Mouse (Mus musculus) testis, postnatal 14 days (tissue): ENCODE results near the gene Tmem266.

ENCODE experiments used
- DNase-seq: peaks from one replicate; pipeline ENCODE4 v3.0.0; 2021; ENCODE audit warnings: low spot score

Tmem266 gene

DNA sequence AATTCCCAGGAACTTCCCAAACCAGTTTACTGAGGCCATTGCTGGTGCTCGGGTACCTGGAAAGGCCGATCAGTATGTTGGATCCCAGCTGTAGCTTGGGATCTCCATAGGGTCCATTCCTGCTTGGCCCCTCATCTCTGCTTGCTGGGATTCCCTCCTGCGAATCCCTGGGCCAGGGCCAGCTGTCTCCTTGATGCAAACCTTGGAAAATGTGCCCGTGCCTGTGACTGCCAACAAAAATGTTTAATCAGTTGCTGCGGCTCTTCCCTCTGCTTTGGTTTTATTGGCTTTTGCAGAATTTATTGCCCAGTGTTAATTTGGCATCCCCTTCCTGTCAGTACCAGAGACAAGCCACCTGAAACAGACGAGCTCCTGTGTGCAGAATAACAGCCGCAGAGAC is 75.6 kb downstream of the Tmem266 start:
- DNase-seq: no peak

DNA sequence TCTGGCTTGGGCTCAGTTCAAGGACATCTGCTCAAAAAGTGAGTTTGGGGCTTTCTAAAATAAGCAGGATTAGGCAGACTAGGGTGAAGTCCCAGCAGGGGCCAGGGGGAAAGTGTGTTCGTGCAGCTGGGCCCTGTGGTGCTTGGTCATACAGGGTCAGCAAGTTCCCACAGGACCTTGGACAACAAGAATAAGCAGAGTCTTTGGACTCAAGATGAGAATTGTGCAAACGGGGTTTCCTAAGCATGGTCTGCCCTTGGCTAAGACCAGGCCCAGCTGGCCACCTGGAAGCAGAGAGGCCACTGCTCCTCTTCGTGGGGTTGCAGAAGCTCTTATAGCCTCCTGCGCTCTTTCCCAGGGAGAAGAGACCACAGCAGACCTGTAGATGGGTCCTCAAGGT is 77.5 kb downstream of the Tmem266 start:
- no peak for DNase-seq

DNA sequence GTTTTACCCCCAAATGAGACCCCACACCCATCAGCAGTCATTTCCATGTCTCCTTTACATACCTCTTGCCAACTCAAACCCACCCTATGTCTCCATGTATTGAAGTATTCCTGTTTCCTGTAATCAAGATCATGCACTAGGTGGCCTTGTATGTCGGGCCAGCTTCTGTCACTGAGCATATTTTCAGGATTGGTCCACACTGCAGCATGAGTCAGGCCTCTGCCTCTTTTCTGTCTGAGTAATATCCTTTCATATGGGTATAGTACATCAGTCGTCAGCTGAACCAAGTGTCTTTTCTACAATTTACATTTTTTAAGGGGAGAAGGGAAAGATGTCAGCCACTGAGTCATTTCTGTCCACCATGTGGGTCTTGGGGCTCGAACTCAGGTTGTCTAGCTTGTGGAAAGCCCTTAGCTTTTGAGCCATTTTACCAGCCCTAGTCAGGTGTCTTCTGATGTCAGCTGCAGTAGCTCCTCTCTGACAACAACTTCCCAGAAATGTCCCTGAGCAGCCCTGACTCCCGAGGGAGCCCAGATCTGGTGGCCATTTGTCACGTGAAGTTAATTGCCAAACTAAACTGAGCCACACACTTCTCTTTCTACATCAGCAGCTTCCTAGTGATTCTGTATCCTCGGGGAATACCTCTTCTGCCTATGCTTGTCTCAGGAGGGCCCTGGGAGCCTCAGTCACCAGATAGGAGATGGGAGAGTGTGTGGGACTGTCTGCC is 78.4 kb downstream of the Tmem266 start:
- DNase-seq: no peak

DNA sequence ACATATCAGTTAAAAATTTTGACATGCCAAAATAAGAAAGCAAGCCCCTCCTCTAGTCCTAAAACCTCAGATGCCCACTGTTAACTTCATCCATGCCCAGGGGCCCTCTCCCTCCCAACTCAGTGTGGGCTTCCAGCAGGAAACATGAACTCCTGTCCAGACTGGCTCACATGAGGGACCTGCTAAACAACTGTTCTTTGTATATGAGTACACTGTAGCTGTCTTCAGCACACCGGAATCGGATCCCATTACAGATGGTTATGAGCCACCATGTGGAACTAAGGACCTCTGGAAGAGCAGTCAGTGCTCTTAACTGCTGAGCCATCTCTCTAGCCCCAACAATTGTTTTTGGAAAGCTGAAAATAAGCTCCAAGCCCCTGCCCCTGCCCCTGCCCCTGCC is 80.1 kb downstream of the Tmem266 start:
- DNase-seq: no peak

GRCm38 (mm10) chr9:55408851-55409250 is 82.1 kb downstream of the Tmem266 start:
- DNase-seq: no peak

DNA sequence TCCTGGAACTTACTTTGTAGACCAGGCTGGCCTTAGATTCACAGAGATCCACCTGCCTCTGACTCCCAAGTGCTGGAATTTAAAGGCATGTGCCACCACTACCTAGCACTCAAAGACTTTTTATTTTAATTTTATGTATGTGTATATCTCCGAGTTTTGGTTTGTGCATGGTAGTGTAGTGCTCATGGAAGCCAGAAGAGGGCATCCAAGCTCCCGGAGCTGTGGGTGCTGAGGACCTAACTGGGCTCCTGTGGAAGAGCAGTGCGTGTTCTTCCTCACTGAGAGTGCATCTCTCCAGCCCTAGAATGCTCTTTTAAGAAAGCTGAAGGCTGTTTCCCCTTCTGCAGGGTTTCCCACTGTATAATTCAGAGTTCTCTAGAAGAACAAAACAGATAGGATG is 83.1 kb downstream of the Tmem266 start:
- no peak for DNase-seq

DNA sequence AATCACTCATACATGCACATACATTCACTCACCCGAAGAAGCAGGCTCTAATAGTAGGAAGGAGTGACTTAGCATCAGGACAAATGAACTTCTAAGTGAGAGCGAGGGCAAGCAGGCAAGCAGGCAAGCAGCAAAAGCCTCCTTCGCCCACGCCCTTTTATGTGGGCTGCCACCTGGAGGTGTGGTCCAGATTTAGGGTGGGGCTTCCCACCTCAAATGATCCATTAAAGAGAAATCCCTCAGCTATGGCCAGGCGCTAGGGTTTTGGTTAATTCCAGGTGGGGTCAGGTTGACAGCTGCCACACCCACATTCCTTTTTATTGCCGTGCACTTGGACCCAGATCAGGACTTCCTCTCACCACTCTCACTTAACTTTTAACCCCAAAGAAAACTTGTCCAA is 83.7 kb downstream of the Tmem266 start:
- no peak for DNase-seq

GRCm38 (mm10) chr9:55411154-55411553 is 84.4 kb downstream of the Tmem266 start:
- no peak for DNase-seq

GRCm38 (mm10) chr9:55421786-55422185 is 95.1 kb downstream of the Tmem266 start:
- DNase-seq: no peak

DNA sequence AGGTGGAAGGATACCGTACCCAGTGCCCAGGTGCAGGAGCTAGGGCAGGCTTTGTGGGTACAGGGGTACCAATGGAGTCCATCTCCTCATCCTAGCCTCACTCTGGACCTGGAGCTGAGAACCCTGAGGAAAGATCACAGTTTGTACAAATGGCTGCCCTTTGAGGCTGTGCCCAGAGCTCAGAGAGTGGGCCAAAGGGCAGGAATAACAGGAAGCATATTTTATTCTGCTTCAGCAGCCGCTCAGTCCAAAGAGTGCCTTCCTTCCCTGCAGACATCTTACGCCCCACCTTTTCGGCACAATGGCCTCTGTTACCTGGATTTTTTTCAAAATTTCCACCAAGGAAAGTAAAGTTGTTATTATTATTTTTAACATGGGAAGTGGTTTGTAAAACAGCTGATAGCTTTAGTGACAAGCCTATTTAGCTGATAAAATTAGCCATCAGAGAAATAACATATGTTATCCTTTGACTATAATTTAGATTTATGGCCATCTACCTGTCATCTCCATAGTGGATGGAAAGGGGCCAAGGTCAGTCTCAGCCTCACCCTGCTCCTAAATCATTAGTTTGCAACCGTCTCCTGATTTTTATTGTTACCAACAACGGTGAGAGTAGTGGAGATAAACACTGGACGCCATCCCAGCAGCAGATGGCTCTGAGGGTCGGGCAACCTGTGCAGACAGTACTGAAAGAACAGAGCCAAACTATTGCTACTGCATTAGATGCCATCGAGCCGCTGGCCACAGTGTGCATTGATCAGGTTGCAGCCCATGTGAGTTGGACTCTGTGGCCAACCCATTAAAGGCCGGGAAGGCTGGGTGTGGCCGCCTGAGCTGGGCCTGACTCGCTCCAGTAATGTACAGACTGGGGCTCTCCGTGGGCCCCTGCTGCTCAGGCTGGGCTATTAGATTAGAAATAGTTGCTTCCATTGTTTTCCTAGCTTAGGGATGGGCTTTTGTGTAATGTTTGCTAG is 97.0 kb downstream of the Tmem266 start:
- DNase-seq: no peak

DNA sequence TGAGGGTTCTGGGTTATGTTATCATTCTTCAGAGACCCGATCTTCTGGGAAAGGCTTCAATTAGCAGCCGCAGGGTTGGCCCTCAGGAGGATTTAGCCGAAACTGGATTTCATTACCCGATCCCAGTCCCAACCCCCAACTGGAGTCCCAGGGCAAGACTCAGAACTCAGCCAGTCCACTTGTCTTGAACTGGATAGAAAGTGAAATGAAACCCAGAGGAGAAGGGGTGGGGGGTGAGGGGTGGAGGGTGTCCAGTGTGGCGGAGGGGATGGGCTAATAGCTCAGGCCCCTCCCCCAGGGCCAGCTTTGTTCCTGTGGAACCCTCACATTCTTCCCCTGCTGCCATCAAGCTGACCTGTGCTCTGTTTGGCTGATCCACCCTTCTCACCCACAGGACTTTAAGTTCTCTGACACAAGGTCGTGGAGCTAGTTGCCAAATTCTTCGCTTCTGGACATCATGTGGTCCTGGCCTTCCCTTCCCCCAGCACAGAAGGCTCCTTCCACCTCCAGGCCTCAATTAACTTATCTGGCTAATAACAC is 98.6 kb downstream of the Tmem266 start:
- peak; percentile 16 for DNase-seq

- DNase-seq: peak; percentile 65
These were observed 102.7 kb downstream of the Tmem266 start for GRCm38 (mm10) chr9:55429242-55429975.

DNA sequence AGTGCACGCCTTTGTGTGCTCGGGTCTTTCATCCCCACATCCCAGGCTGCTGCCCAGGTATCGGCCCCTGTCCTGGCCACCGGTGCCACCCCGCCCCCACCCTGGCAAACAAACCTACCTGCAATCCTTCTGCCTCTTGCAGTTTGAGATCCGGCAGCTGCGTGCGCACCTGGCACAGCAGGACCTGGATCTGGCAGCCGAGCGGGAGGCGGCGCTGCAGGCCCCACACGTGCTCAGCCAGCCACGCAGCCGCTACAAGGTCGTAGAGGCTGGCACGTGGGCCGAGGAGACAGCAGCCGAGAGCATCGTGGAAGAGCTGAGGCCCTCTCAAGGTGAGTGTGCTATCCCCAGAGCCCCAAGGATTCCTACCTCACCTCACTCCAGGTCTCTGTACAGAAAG is 103.4 kb downstream of the Tmem266 start:
- peak; percentile 46 for DNase-seq

DNA sequence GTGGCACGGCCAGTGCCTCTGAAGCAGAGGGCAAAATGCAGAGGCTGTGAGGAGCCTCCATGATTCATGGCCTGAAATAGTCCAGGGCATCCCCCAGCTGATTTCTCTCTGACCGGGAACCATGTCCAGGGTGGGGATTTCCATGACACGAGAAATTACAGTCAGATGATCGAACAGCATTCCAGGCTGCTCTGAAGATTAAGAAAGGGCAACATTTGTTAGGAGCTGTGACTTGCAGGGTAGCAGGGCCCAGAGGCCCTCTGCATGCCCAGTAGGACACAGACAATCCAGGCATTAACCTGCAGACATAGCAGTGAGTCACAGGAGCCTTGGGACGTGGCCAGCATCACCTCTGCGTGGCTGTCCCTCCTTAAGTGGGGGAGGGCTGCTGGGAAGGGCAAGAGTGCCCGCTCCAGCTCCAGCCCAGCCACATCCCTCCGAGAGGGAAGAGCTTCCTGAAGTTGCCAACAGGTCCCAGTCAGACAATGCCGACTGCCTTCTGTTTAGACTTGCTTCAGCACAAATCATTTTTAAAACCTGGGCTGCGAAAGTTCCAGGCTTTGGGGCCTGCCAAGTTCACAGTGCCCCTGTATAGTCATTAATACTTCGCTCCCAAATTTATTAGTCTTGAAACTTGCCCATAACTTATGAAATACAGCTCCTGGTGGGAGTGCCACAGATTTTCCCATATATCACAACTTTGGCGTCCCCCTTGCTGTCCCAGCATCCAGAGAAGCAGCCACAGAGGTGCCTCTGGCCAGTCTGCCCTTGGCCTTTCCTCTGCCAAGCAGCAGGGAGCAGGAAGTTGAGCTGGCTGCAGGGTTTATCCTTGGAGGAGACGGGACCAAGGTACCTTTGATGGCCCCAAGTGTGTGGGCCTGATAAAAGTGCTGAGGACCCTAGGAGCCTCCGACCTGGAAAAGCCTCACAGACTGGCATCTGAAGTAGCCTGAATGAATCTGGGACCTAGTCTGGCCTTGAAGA is 105.9 kb downstream of the Tmem266 start:
- DNase-seq: no peak

GRCm38 (mm10) chr9:55433875-55434274 is 107.2 kb downstream of the Tmem266 start:
- no peak for DNase-seq

DNA sequence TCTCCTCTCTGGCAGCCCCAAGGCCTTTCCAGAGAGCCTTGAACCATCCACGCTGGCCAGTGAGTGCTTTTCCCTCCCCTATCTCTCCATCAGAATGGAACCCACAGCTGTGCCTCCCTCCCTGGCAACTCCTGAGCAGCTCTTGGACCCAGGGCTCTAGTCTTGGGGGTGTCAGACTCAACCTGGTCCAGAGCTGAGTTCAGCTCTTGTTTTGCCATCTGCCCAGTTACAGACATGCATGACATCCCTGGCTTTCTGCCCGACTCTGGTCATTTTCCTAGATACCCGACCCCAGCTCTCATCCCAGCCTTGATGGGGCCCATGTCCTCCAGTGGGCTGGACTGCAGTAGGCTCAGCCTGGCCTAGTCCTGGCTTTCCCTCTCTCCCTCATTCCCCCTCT is 111.7 kb downstream of the Tmem266 start:
- DNase-seq: no peak

- DNase-seq: no peak
These were observed 112.6 kb downstream of the Tmem266 start for GRCm38 (mm10) chr9:55439206-55439780.

GRCm38 (mm10) chr9:55447509-55447908 is 120.8 kb downstream of the Tmem266 start:
- DNase-seq: no peak

GRCm38 (mm10) chr9:55449108-55449507 is 122.4 kb downstream of the Tmem266 start:
- no peak for DNase-seq

DNA sequence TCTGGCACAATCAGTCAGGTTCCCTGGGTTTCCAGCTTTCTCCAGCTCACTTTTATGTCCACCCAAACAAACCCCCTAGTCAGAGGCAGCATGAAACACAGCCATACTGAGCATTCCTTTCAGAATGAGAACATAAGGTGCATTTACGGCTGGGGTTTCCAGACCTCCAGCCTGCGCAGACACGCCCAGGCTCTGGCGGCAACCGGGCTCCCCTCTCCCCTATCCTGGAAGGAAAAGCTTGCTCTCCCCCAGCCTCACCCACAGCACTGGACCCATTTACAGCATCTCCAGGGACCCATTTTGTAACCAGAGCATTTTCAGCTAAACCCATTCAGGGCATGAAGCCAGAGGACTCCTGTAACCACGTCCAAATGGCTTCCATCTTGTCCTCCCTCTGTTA is 123.3 kb downstream of the Tmem266 start:
- DNase-seq: no peak

GRCm38 (mm10) chr9:55451426-55451825 is 124.7 kb downstream of the Tmem266 start:
- DNase-seq: no peak
